Mouse (Mus musculus) C2C12 (cell line): ENCODE data around the gene Rbms2. TPM values are rescaled to one million over a fixed set of nuclear protein-coding genes. Genes with fewer than 3 reads are reported as not detected.
A peak's percentile ranks its signal among the peaks of the same experiment; 100 is the strongest.

Experiments used
- H3K27me3 ChIP-seq: one replicate; pipeline ENCODE4 v1.6.1; 2011; ENCODE audit not compliant: control insufficient read depth, insufficient read depth, insufficient read length
- H3K36me3 ChIP-seq: one replicate; pipeline ENCODE4 v1.6.1; 2011; ENCODE audit not compliant: control insufficient read depth, insufficient read depth
- H3K4me3 ChIP-seq: one replicate; pipeline ENCODE4 v1.5.1; 2011; ENCODE audit warnings: mild to moderate bottlenecking, control low read depth; ENCODE audit not compliant: poor library complexity, insufficient read depth, severe bottlenecking
- H3K79me2 ChIP-seq: one replicate; pipeline ENCODE4 v1.6.1; 2011; ENCODE audit not compliant: control insufficient read depth, insufficient read depth
- H3K79me3 ChIP-seq: one replicate; pipeline ENCODE4 v1.6.1; 2011; ENCODE audit warnings: low read depth, control low read depth
- H3ac ChIP-seq: one replicate; pipeline ENCODE3; 2011; ENCODE audit warnings: low read depth; ENCODE audit not compliant: control insufficient read depth, insufficient read length
- CEBPB ChIP-seq: IDR thresholded peaks from one replicate; pipeline ENCODE4 v1.6.1; 2011; ENCODE audit warnings: low read depth, mild to moderate bottlenecking, control low read depth, moderate library complexity
- CTCF ChIP-seq: IDR thresholded peaks from one replicate; pipeline ENCODE4 v1.5.1; 2011; ENCODE audit not compliant: control insufficient read depth, insufficient read depth, insufficient read length
- FOSL1 ChIP-seq: IDR thresholded peaks from one replicate; pipeline ENCODE4 v1.8.0; 2011; ENCODE audit warnings: mild to moderate bottlenecking, low read length; ENCODE audit not compliant: poor library complexity, insufficient read depth, severe bottlenecking
- MAX ChIP-seq: IDR thresholded peaks from one replicate; pipeline ENCODE4 v1.6.1; 2011; ENCODE audit warnings: mild to moderate bottlenecking, control low read depth
- MYOD1 ChIP-seq: IDR thresholded peaks from one replicate; pipeline ENCODE4 v1.6.1; 2011; ENCODE audit warnings: low read depth; ENCODE audit not compliant: control insufficient read depth, insufficient read length
- MYOG ChIP-seq: IDR thresholded peaks from one replicate; pipeline ENCODE4 v1.6.1; 2011; ENCODE audit not compliant: control insufficient read depth, insufficient read length; ENCODE audit errors: extremely low read depth
- USF1 ChIP-seq: IDR thresholded peaks from one replicate; pipeline ENCODE4 v1.6.1; 2011; ENCODE audit warnings: low read depth, mild to moderate bottlenecking, control low read depth, moderate library complexity
- polyA plus RNA-seq: library from polyadenylated mRNA; unstranded; fragments of >200 nt; fragmentation: generic; extraction: Trizol; gene quantifications from one replicate; pipeline ENCODE4 v1.2.1, GENCODE M21; 2012; ENCODE audit warnings: missing spikeins

Rbms2 gene
- polyA plus RNA-seq, 1 experiment, result 61.4 TPM

GRCm38 (mm10) chr10:128188242-128188877, 8.3 kb upstream of the Rbms2 start:
- Histone ChIP-seq H3K4me3 (no peak overlapping the region), H3K27me3 (no peaks in the 10 kb centered on the region), H3ac (no peak overlapping the region)

GRCm38 (mm10) chr10:128187181-128187605, 7.1 kb upstream of the Rbms2 start:
- Histone ChIP-seq H3K79me3 (no peaks in the 10 kb centered on the region), H3ac (no peak overlapping the region), H3K79me2 (no peaks in the 10 kb centered on the region), H3K36me3 (no peaks in the 10 kb centered on the region), H3K27me3 (no peaks in the 10 kb centered on the region), H3K4me3 (no peak overlapping the region)
- TF ChIP-seq FOSL1, result no peak
- no peak for TF ChIP-seq CEBPB
- no peak for TF ChIP-seq MYOG
- TF ChIP-seq MAX, result no peak
- no peak for TF ChIP-seq MYOD1
- no peak for TF ChIP-seq USF1
- TF ChIP-seq CTCF, result no peak

More at GRCm38 (mm10) chr10:128188242-128188877, 8.3 kb upstream of the Rbms2 start:
- no peaks in the 10 kb centered on the region for H3K79me3 ChIP-seq
- no peaks in the 10 kb centered on the region for H3K79me2 ChIP-seq
- H3K36me3 ChIP-seq, result no peaks in the 10 kb centered on the region
- TF ChIP-seq CTCF, result peak; percentile 24
- no peak for TF ChIP-seq CEBPB
- no peak for TF ChIP-seq USF1
- TF ChIP-seq MYOG, result no peak

GRCm38 (mm10) chr10:128185959-128186358, 5.9 kb upstream of the Rbms2 start:
- Histone ChIP-seq H3K4me3 (no peak overlapping the region), H3K27me3 (no peaks in the 10 kb centered on the region), H3K79me2 (no peaks in the 10 kb centered on the region), H3ac (no peak overlapping the region), H3K79me3 (no peaks in the 10 kb centered on the region), H3K36me3 (no peaks in the 10 kb centered on the region)
- TF ChIP-seq CTCF (peak; percentile 63), MYOD1 (peak; percentile 61), FOSL1 (no peak), MAX (peak; percentile 16), USF1 (no peak), CEBPB (no peak), MYOG (no peak)

- H3K36me3 ChIP-seq, result no peaks in the 10 kb centered on the region
- no peaks in the 10 kb centered on the region for H3K27me3 ChIP-seq
- no peaks in the 10 kb centered on the region for H3K79me2 ChIP-seq
- no peak overlapping the region for H3ac ChIP-seq
- no peak overlapping the region for H3K4me3 ChIP-seq
- H3K79me3 ChIP-seq, result no peaks in the 10 kb centered on the region
- no peak for TF ChIP-seq CTCF
- no peak for TF ChIP-seq USF1
- no peak for TF ChIP-seq MYOG
- peak; percentile 6 for TF ChIP-seq MYOD1
- TF ChIP-seq CEBPB, result no peak
- TF ChIP-seq FOSL1, result peak; percentile 14
- TF ChIP-seq MAX, result peak; percentile 63
Measured at GRCm38 (mm10) chr10:128185277-128185940, 5.3 kb upstream of the Rbms2 start.

- Histone ChIP-seq H3K36me3 (no peaks in the 10 kb centered on the region), H3K27me3 (no peaks in the 10 kb centered on the region), H3K4me3 (no peak overlapping the region), H3K79me3 (no peaks in the 10 kb centered on the region), H3ac (no peak overlapping the region), H3K79me2 (no peaks in the 10 kb centered on the region)
- no peak for TF ChIP-seq CEBPB
Measured at GRCm38 (mm10) chr10:128184296-128184695, 4.2 kb upstream of the Rbms2 start.

- Histone ChIP-seq H3K79me2 (peaks cover 39% of the 10 kb centered on the region), H3K36me3 (peaks cover 11% of the 10 kb centered on the region)
- TF ChIP-seq MAX (no peak), CTCF (no peak), MYOG (no peak), CEBPB (no peak), USF1 (no peak), FOSL1 (no peak), MYOD1 (no peak)
Measured at GRCm38 (mm10) chr10:128177316-128177715, 2.8 kb downstream of the Rbms2 start.

More at GRCm38 (mm10) chr10:128177316-128177715, 2.8 kb downstream of the Rbms2 start:
- Histone ChIP-seq H3ac (no peak overlapping the region), H3K79me3 (peaks cover 32% of the 10 kb centered on the region), H3K4me3 (no peak overlapping the region), H3K27me3 (no peaks in the 10 kb centered on the region)
